Mouse (Mus musculus): Measurements from ENCODE around the gene Kcng1.

DNA sequence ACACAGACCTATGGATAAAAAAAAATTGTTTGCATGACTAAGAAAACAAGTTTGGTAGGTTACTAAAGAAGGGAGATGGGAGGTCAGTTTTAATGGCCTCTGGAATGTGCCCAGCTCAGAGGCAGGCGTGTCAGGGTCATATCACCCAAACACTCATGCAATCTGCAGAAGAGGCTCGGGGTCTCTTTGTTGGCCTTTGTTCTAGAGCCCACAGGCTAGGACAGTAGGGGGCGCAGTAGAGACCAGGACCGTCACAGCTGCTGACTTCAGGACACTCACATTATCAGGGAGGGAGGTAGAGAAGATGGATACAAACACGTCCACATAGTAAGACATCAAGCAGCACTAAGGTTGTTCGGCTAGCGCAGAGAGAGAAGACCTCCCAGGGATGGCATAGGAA lies 13.5 kb downstream of the Kcng1 start:
- TF ChIP-seq GATA1 (IDR thresholded peaks at IDR 0.05; ENCODE audit: borderline replicate concordance, low read length) (no peak), FLI1 (IDR thresholded peaks at IDR 0.05; ENCODE audit: low read length) (no peak)

All from megakaryocyte, embryonic 14.5 days (primary cell).